ENCODE assay signal across 8 mouse cellular contexts in the genomic region with DNA sequence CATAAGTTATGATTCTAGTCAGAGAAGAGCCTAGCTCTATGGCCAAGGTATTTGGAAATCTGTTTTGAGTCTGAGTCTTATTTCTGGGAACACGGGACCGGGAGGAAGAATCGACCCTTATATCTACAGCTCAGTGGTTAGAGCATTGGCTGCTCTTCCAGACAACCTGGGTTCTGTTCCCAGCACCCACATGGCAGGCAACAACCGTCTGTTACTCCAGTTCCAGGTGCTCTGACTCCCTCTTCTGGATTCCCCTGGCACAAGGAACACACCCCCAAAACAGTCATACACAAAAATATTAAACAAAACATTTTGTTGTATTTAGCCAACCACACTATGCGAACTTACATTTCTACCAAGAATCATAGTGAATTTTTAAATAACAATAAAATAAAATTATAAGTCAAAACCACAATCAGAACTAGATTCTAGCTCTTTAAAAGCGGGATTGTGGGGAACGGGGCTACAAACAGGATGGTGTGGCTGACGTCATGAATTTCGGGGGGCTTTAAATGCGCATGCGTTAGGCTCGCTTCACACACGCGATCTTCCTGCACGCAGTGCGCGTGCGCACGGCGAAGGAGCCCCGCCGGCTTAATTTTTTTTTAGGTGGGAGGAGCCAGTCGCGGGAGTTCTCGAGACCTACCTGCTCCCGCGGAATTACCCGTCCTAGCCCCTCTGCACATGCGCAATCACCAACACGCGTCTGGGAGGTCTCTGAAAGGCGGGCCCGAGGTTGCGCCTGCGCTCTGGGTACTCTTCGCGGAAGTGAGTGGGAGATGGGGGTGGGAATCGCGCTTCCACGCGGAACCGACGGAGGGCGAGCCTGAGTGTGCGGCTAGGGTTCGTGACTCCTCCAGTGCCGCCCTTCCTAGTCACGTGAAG. TPM values are rescaled to one million over a fixed set of nuclear protein-coding genes. Genes with fewer than 3 reads are reported as not detected.
DNase-seq lines count a peak whose midpoint lies in the region; ATAC-seq lines count a peak whose summit lies in the region.

No protein-coding gene starts in this region.

- peak overlapping the region; percentile 52 for H3K4me3 ChIP-seq in brown adipose tissue, adult 24 weeks (ENCODE audit: insufficient read depth, low read depth, low read length)
- H3K4me3 ChIP-seq in heart, embryonic 13.5 days: peak overlapping the region; percentile 52
- H3K4me3 ChIP-seq in liver, embryonic 12.5 days: peak overlapping the region; percentile 63
- peak overlapping the region; percentile 45 for H3K4me3 ChIP-seq in stomach, embryonic 15.5 days (replicated peaks)

- 8% methylated on average over 48 of the region's 48 CpGs for WGBS in heart, embryonic 13.5 days
- 6% methylated on average over 48 of the region's 48 CpGs for WGBS in liver, embryonic 12.5 days (ENCODE audit: insufficient replicate concordance)
- WGBS in stomach, embryonic 15.5 days: 7% methylated on average over 48 of the region's 48 CpGs

- no peaks in the 10 kb centered on the region for H3K9me3 ChIP-seq in heart, embryonic 13.5 days
- no peaks in the 10 kb centered on the region for H3K9me3 ChIP-seq in liver, embryonic 12.5 days (replicated peaks)
- no peaks in the 10 kb centered on the region for H3K9me3 ChIP-seq in stomach, embryonic 15.5 days

- ATAC-seq in heart, embryonic 13.5 days (ENCODE audit: extremely low read depth, insufficient number of reproducible peaks, low FRiP score, low TSS enrichment): peak; percentile 92
- ATAC-seq in liver, embryonic 12.5 days: peak; percentile 98
- peak; percentile 97 for ATAC-seq in stomach, embryonic 15.5 days (ENCODE audit: insufficient read depth, low FRiP score, low read depth)

- H3K36me3 ChIP-seq in heart, embryonic 13.5 days: no peaks in the 10 kb centered on the region
- no peaks in the 10 kb centered on the region for H3K36me3 ChIP-seq in liver, embryonic 12.5 days
- H3K36me3 ChIP-seq in stomach, embryonic 15.5 days: no peaks in the 10 kb centered on the region

- H3K27me3 ChIP-seq in heart, embryonic 13.5 days (replicated peaks): no peaks in the 10 kb centered on the region
- H3K27me3 ChIP-seq in liver, embryonic 12.5 days (replicated peaks): no peaks in the 10 kb centered on the region
- H3K27me3 ChIP-seq in stomach, embryonic 15.5 days (replicated peaks): no peaks in the 10 kb centered on the region

- peak overlapping the region; percentile 75 for H3K9ac ChIP-seq in heart, embryonic 13.5 days
- H3K9ac ChIP-seq in liver, embryonic 12.5 days: peak overlapping the region; percentile 75
- H3K9ac ChIP-seq in stomach, embryonic 15.5 days: no peak overlapping the region

- peak; percentile 100 for DNase-seq in CD4-positive, CD25-positive, alpha-beta regulatory T cell, adult 2 months (ENCODE audit: low read depth, low spot score)
- DNase-seq in fat pad, adult 2 months (ENCODE audit: extremely low read depth, low read depth, low spot score): peak; percentile 69
- peak; percentile 99 for DNase-seq in kidney, postnatal 10 days
- DNase-seq in natural killer cell, adult 2 months (ENCODE audit: low spot score in 2 of 2): peak; percentile 99

- no peaks in the 10 kb centered on the region for H3K4me1 ChIP-seq in brown adipose tissue, adult 24 weeks (ENCODE audit: control insufficient read depth, insufficient read depth, insufficient read length, low read length)
- H3K4me1 ChIP-seq in heart, embryonic 13.5 days: peaks cover 26% of the 10 kb centered on the region
- peaks cover 23% of the 10 kb centered on the region for H3K4me1 ChIP-seq in liver, embryonic 12.5 days
- H3K4me1 ChIP-seq in stomach, embryonic 15.5 days: peaks cover 15% of the 10 kb centered on the region

- H3K4me2 ChIP-seq in heart, embryonic 13.5 days: peak overlapping the region; percentile 67
- peak overlapping the region; percentile 74 for H3K4me2 ChIP-seq in liver, embryonic 12.5 days
- peak overlapping the region; percentile 52 for H3K4me2 ChIP-seq in stomach, embryonic 15.5 days

- H3K27ac ChIP-seq in brown adipose tissue, adult 24 weeks (replicated peaks; ENCODE audit: low read depth, low read length): peak overlapping the region; percentile 57
- H3K27ac ChIP-seq in heart, embryonic 13.5 days (replicated peaks): peak overlapping the region; percentile 74
- peak overlapping the region; percentile 82 for H3K27ac ChIP-seq in liver, embryonic 12.5 days
- peak overlapping the region; percentile 69; the same call in 1 of the 2 replicates for H3K27ac ChIP-seq in stomach, embryonic 15.5 days

RNA-seq across cellular contexts. Expression of gene Tmem120b, which starts 10.6 kb away (rescaled TPM):
- polyA plus RNA-seq in brown adipose tissue, adult 24 weeks (2012; ENCODE audit: insufficient read depth, insufficient read length, missing spikeins): 91.8 and 116 TPM in 2 replicates
- 11.8 and 12.9 TPM in 2 replicates for polyA plus RNA-seq in heart, embryonic 13.5 days (2015; fragmentation: Nextera tagmentation; extraction: Ambion mirVana)
- polyA plus RNA-seq in liver, embryonic 12.5 days (2016; fragmentation: Nextera tagmentation; extraction: Ambion mirVana): 28.2 and 30.3 TPM in 2 replicates
- 12.9 and 14.2 TPM in 2 replicates for polyA plus RNA-seq in stomach, embryonic 15.5 days (2015; fragmentation: Nextera tagmentation; extraction: Ambion mirVana)

RNA-seq across cellular contexts. Expression of gene Morn3, which starts 10.8 kb away (rescaled TPM):
- not detected in 2 replicates for polyA plus RNA-seq in brown adipose tissue, adult 24 weeks (2012; ENCODE audit: insufficient read depth, insufficient read length, missing spikeins)
- not detected in 2 replicates for polyA plus RNA-seq in heart, embryonic 13.5 days (2015; fragmentation: Nextera tagmentation; extraction: Ambion mirVana)
- polyA plus RNA-seq in liver, embryonic 12.5 days (2016; fragmentation: Nextera tagmentation; extraction: Ambion mirVana): not detected in 2 replicates
- 0.54 TPM in 1 of 2 replicates, not detected in the other for polyA plus RNA-seq in stomach, embryonic 15.5 days (2015; fragmentation: Nextera tagmentation; extraction: Ambion mirVana)

RNA-seq across cellular contexts. Expression of gene Orai1, which starts 42.7 kb away (rescaled TPM):
- 6.9 and 7.6 TPM in 2 replicates for polyA plus RNA-seq in brown adipose tissue, adult 24 weeks (2012; ENCODE audit: insufficient read depth, insufficient read length, missing spikeins)
- 19.1 TPM in 2 replicates for polyA plus RNA-seq in heart, embryonic 13.5 days (2015; fragmentation: Nextera tagmentation; extraction: Ambion mirVana)
- 11.6 and 11.9 TPM in 2 replicates for polyA plus RNA-seq in liver, embryonic 12.5 days (2016; fragmentation: Nextera tagmentation; extraction: Ambion mirVana)
- polyA plus RNA-seq in stomach, embryonic 15.5 days (2015; fragmentation: Nextera tagmentation; extraction: Ambion mirVana): 20.0 and 20.3 TPM in 2 replicates

Comparison
In these comparisons a context has a peak if more than half of its experiments do, and no peak if none do; other contexts are left out.
1. Peak in every context shown above with its lines: DNase-seq, ATAC-seq, H3K4me3 ChIP-seq and H3K27ac ChIP-seq.